Mouse (Mus musculus): Measurements from ENCODE around the gene Ccdc155. TPM values are rescaled to one million over a fixed set of nuclear protein-coding genes. Genes with fewer than 3 reads are reported as not detected.

Gene Ccdc155
- polyA plus RNA-seq, 1 experiment = 0.05 TPM

DNA sequence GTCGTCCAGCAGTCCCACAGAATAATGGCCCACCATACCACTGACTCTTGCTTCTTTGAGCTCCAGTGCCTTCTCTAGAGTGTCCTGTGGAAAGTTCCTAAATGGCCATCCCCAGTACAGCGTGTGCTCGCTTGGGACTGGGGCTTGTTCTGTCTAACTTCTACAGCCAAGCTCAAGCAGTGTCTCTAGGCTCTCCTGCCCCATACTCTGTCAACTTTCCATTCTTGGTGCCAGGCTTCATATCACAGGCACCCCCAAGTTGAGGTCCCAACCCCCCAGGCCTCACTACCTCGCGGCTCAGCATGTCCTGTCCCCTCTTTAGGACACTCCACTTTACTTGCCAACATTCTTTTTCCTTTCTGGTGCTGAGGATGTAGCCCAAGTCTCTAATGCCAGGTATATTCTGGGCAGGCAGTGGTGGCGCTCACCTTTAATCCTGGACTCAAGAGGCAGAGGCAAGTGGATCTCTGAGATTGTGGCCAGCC, 44.3 kb downstream of the Ccdc155 start:
- TF ChIP-seq CTCF (conservative IDR thresholded peaks at IDR 0.05; ENCODE audit: insufficient read depth, insufficient read length, low read depth, low read length) = no peak
- TF ChIP-seq POLR2A (IDR thresholded peaks at IDR 0.05; ENCODE audit: low read depth, low read length) = no peak
- WGBS = 98% methylated on average over 6 of the region's 6 CpGs
- Histone ChIP-seq H3K27ac (ENCODE audit: insufficient read depth, low read depth, low read length) (no peak overlapping the region), H3K36me3 (ENCODE audit: control insufficient read depth, insufficient read depth, low read length) (no peaks in the 10 kb centered on the region), H3K4me3 (ENCODE audit: insufficient read depth, low read depth, low read length) (no peak overlapping the region), H3K27me3 (replicated peaks; ENCODE audit: control insufficient read depth, insufficient read depth, low read length) (no peaks in the 10 kb centered on the region), H3K4me1 (ENCODE audit: control insufficient read depth, insufficient read depth, low read length) (no peaks in the 10 kb centered on the region; the same call in 1 of the 2 replicates)
- no peak for DNase-seq

DNA sequence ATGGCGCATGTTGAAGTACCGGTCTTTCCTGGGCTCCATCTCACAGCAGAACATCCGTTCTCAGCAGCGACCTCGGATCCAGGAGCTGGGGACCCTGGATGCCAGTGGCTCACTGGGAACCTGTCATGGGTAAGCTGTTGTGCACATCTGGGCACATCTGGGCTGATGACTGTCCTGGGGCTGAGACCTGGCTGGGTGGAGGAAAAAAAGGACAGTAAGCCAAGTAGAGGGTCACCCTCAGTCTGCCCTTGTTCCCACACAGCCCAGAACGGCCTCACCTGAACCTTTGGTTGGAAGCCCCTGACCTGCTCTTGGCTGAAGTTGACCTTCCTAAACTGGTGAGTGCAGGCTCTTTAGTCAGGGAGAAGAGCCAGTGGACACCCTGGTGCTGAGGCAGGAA, 45.7 kb downstream of the Ccdc155 start:
- WGBS = 88% methylated on average over 6 of the region's 6 CpGs
- Histone ChIP-seq H3K27ac (ENCODE audit: insufficient read depth, low read depth, low read length) (no peak overlapping the region), H3K27me3 (replicated peaks; ENCODE audit: control insufficient read depth, insufficient read depth, low read length) (no peaks in the 10 kb centered on the region), H3K4me1 (ENCODE audit: control insufficient read depth, insufficient read depth, low read length) (no peaks in the 10 kb centered on the region; the same call in 1 of the 2 replicates), H3K36me3 (ENCODE audit: control insufficient read depth, insufficient read depth, low read length) (no peaks in the 10 kb centered on the region), H3K4me3 (ENCODE audit: insufficient read depth, low read depth, low read length) (no peak overlapping the region)
- no peak for DNase-seq
- no peak for TF ChIP-seq CTCF (conservative IDR thresholded peaks at IDR 0.05; ENCODE audit: insufficient read depth, insufficient read length, low read depth, low read length)
- no peak for TF ChIP-seq POLR2A (IDR thresholded peaks at IDR 0.05; ENCODE audit: low read depth, low read length)

DNA sequence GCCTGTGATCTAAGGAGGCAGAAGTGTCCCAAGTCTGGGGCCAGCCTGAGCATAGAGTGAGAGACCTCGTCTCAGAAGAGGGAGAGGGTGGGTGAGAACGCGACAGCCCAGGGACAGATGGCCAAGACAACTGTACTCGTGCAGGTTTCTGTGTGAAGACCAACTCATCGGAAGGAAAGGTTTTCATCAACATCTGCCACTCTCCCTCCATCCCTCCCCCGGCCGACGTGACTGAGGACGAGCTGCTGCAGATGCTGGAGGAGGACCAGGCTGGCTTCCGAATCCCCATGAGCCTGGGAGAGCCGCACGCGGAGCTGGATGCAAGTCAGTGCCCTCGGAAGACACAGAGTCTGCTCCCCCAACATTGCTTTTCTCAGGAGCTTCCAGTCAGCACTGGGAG, 47.2 kb downstream of the Ccdc155 start:
- 87% methylated on average over 14 of the region's 14 CpGs for WGBS
- TF ChIP-seq POLR2A (IDR thresholded peaks at IDR 0.05; ENCODE audit: low read depth, low read length) = no peak
- no peak for TF ChIP-seq CTCF (conservative IDR thresholded peaks at IDR 0.05; ENCODE audit: insufficient read depth, insufficient read length, low read depth, low read length)
- Histone ChIP-seq H3K27me3 (replicated peaks; ENCODE audit: control insufficient read depth, insufficient read depth, low read length) (no peaks in the 10 kb centered on the region), H3K27ac (ENCODE audit: insufficient read depth, low read depth, low read length) (no peak overlapping the region), H3K36me3 (ENCODE audit: control insufficient read depth, insufficient read depth, low read length) (no peaks in the 10 kb centered on the region), H3K4me1 (ENCODE audit: control insufficient read depth, insufficient read depth, low read length) (no peaks in the 10 kb centered on the region; the same call in 1 of the 2 replicates), H3K4me3 (ENCODE audit: insufficient read depth, low read depth, low read length) (no peak overlapping the region)
- no peak for DNase-seq

DNA sequence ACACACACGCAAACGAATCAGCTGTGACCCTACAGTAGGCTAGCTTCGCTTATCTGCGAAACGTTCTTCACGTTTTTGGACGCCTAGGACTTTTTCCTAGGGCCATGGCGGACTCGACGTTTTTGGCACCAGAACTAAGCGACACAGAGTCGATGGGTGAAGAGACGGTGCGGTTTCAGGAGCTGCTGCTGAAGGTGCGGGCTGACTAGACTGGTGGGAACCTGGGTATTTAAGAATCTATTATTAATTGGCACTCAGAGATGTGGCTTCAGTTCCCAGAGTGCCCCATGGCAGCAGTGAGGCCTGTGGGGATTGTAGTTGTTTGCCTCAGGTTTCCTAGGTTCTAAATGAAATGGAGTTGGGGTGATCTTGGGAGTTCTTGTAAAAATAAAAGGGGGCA, 48.5 kb downstream of the Ccdc155 start:
- Histone ChIP-seq H3K27me3 (replicated peaks; ENCODE audit: control insufficient read depth, insufficient read depth, low read length) (no peaks in the 10 kb centered on the region), H3K36me3 (ENCODE audit: control insufficient read depth, insufficient read depth, low read length) (no peaks in the 10 kb centered on the region), H3K4me3 (ENCODE audit: insufficient read depth, low read depth, low read length) (no peak overlapping the region), H3K27ac (ENCODE audit: insufficient read depth, low read depth, low read length) (no peak overlapping the region), H3K4me1 (ENCODE audit: control insufficient read depth, insufficient read depth, low read length) (no peaks in the 10 kb centered on the region)
- DNase-seq = no peak
- 94% methylated on average over 15 of the region's 15 CpGs for WGBS
- no peak for TF ChIP-seq POLR2A (IDR thresholded peaks at IDR 0.05; ENCODE audit: low read depth, low read length)
- no peak for TF ChIP-seq CTCF (conservative IDR thresholded peaks at IDR 0.05; ENCODE audit: insufficient read depth, insufficient read length, low read depth, low read length)

DNA sequence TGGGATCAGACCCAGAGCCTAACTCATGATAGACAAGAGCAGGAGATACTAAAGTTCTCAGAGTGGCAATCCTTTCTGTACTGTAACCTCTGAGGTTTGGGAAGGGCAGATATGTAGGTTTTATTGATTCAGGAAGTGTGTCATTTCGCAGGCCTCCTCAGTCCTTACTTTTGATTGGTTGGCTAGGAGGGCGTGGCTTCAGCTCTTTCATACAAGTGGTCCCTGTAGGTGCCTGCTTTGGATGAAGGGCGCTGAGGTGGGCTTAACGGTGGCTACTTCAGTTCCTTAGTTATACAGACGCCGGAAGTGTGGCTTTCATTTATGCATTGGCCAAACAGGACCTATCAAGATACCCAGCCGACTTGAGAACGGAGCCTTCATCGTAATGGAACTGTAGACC, 49.1 kb downstream of the Ccdc155 start:
- no peak for TF ChIP-seq CTCF (conservative IDR thresholded peaks at IDR 0.05; ENCODE audit: insufficient read depth, insufficient read length, low read depth, low read length)
- no peak for TF ChIP-seq POLR2A (IDR thresholded peaks at IDR 0.05; ENCODE audit: low read depth, low read length)
- Histone ChIP-seq H3K27ac (ENCODE audit: insufficient read depth, low read depth, low read length) (no peak overlapping the region), H3K36me3 (ENCODE audit: control insufficient read depth, insufficient read depth, low read length) (no peaks in the 10 kb centered on the region), H3K4me1 (ENCODE audit: control insufficient read depth, insufficient read depth, low read length) (no peaks in the 10 kb centered on the region), H3K27me3 (replicated peaks; ENCODE audit: control insufficient read depth, insufficient read depth, low read length) (no peaks in the 10 kb centered on the region), H3K4me3 (ENCODE audit: insufficient read depth, low read depth, low read length) (no peak overlapping the region)
- WGBS = 88% methylated on average over 9 of the region's 9 CpGs
- no peak for DNase-seq

DNA sequence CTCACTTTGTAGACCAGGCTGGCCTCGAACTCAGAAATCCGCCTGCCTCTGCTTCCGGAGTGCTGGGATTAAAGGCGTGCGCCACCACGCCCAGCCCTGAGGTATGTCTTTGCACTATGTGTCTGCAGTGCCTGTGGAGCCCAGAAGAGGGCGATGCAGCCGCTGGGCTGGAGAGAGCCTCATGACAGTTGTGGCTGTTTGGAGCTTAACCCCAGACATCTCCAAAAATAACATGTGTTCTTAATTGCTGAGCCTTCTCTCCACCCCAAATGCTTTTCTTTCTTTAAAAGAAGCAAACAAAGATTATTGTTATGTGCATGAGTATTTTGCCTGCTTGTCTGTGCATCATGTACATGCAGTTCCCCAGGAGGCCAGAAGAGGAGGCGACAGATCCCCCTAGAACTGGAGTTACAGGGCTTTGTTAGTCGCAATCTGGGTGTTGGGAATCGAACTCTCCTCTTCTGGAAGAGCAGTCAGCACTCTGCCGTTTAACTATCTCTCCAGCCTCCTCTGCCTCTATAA, 49.6 kb downstream of the Ccdc155 start:
- no peaks in the 10 kb centered on the region for H3K4me1 ChIP-seq (ENCODE audit: control insufficient read depth, insufficient read depth, low read length)
- H3K27ac ChIP-seq (ENCODE audit: insufficient read depth, low read depth, low read length) = no peak overlapping the region
- WGBS = 71% methylated on average over 12 of the region's 12 CpGs
- peak overlapping the region; percentile 6; the same call in 1 of the 2 replicates for H3K4me3 ChIP-seq (ENCODE audit: insufficient read depth, low read depth, low read length)
- peak; percentile 61 for DNase-seq
- no peaks in the 10 kb centered on the region for H3K36me3 ChIP-seq (ENCODE audit: control insufficient read depth, insufficient read depth, low read length)
- peak; percentile 52 for TF ChIP-seq CTCF (conservative IDR thresholded peaks at IDR 0.05; ENCODE audit: insufficient read depth, insufficient read length, low read depth, low read length)
- no peak for TF ChIP-seq POLR2A (IDR thresholded peaks at IDR 0.05; ENCODE audit: low read depth, low read length)
- H3K27me3 ChIP-seq (replicated peaks; ENCODE audit: control insufficient read depth, insufficient read depth, low read length) = no peaks in the 10 kb centered on the region

DNA sequence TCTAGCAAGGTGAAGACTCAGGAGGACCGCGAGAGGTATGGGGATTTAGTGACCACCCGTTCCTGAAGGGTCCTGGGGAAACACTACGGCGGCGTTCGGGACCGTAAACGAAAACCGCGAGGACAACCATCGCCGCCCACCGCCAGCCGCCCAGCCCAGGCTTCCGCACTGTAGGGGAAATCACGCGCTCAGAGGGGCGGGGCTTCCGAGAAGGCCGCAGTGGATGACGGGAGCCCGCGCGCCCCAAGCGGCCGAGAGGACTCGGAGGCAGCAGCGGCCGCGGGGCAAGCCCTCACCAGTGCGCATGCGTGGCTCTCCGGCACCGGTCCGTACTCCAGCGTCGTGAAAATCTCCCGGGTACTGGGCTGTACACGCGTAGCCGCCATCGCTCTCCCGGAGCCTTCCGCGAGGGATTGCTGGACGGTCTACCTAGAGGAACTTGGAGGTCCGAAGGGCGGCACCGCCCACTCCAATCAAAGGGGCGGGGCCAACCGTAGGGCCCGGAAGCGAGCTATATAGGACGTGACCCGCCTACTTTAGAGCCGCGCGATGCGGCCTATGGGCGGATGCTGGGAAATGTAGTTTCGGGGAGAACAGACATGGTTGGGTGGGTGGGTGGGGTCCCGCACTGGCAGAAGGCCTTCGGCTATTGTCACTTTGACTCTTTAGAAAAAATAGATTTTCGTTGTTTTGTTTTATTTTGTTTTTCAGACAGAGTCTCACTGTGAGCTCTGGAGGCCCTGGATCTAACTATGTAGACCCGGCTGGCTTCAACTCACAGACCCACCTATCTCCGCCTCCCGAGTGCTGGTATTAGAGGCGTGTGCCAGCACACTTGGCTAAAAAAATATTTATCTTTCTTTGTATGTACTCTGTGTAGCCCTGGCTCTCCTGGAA, 50.3 kb downstream of the Ccdc155 start, which contains the start of the genes Pih1d1 and Aldh16a1:
TSS of gene Pih1d1 (plus strand) at position 208 of the 897 bp plus-strand sequence.
TSS of gene Aldh16a1 (minus strand) at position 489 of the 897 bp plus-strand sequence.
- 2% methylated on average over 69 of the region's 69 CpGs for WGBS
- TF ChIP-seq POLR2A (IDR thresholded peaks at IDR 0.05; ENCODE audit: low read depth, low read length) (peak; percentile 74), CTCF (conservative IDR thresholded peaks at IDR 0.05; ENCODE audit: insufficient read depth, insufficient read length, low read depth, low read length) (peak; percentile 50)
- peak within 1 kb of the TSS; percentile 96 for H3K27ac ChIP-seq (ENCODE audit: insufficient read depth, low read depth, low read length)
- peak within 1 kb of the TSS; percentile 82 for H3K4me3 ChIP-seq (ENCODE audit: insufficient read depth, low read depth, low read length)
- no peaks in the 10 kb centered on the region for H3K27me3 ChIP-seq (replicated peaks; ENCODE audit: control insufficient read depth, insufficient read depth, low read length)
- no peaks in the 10 kb centered on the region for H3K4me1 ChIP-seq (ENCODE audit: control insufficient read depth, insufficient read depth, low read length)
- H3K36me3 ChIP-seq (ENCODE audit: control insufficient read depth, insufficient read depth, low read length) = no peaks in the 10 kb centered on the region
- peak; percentile 98 for DNase-seq
